Mouse (Mus musculus): ENCODE measurements around the gene Adssl1.

GRCm38 (mm10) chr12:112595626-112596025 lies 24.2 kb upstream of the Adssl1 start:
- TF ChIP-seq CTCF (IDR thresholded peaks at IDR 0.05; ENCODE audit: low read depth), result no peak
- TF ChIP-seq EP300 (IDR thresholded peaks at IDR 0.05; ENCODE audit: low read depth), result no peak
